Mouse (Mus musculus) NIH3T3 (cell line): ENCODE results near the gene Ap1ar.

Experiments used
- DNase-seq: peaks from one replicate; pipeline ENCODE4 v3.0.0-alpha.2; 2012; ENCODE audit warnings: low read depth

Ap1ar gene

DNA sequence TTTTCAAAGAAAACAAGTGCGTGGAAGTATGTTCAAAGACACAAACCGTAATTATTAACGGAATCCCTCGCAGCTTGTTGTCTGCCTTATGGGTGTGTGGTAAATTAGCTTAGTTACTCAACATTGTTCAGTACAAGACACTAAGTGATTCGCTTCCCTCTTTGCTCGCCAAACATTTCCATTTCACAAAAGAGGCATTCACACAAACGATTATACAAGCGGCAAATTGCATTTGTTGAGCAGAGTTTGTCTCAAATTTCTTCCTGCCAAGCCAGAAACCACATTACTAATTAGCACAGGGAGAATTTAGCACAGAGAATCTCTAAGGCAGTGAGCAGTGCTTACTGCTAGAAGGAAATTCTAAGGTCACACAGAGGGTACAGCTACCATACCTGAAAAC, 4.6 kb upstream of the Ap1ar start:
- DNase-seq, result no peak

DNA sequence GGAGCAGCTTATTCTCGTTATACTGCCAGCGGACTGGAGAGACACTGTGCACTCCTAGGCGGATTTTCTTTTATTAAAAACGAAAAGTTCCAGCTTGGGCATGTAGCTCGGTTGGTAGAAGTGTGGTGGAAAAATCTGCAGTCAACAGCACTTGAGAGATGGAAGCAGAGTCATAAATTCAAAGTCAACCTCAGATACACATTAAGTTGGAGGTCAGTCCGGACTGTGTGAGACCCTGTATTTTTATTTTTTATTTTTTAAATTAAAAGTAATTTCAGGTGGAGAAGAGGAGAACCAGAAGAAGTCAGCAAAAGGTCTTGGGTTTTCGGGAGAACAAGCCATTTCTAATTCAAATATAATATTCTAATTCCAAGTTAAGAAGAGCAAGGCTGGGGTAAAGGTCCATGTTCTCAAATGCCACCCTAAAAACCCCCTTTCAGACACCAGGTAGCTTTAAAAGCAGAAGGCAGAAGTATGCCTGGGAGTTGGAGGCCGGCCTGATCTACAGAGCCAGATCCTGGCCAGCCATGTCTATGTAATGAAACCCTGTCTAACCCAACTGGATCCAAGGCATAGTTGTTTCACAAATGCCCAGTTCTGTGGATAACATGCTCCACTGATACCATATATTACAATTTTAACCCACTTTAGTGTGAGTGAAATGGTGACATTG, 785 bp upstream of the Ap1ar start:
- peak; percentile 15 for DNase-seq

DNA sequence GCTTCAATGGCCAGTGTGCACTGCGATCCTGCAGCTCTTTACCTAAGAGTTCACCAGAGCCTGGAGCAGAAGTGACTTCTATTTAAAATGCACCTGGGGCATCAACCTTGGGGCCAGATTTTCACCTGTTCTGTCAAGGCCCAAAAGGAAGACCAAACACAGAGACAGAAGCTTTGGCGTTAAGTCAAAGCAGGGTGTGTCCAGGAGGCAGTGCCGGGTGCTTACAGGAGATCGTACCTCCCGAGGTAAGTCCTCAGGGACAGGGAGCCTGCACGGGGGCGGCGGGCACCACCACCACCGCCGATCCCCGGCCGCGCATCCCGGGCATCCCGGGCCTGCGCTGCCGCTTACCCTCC, 547 bp downstream of the Ap1ar start:
- no peak for DNase-seq

DNA sequence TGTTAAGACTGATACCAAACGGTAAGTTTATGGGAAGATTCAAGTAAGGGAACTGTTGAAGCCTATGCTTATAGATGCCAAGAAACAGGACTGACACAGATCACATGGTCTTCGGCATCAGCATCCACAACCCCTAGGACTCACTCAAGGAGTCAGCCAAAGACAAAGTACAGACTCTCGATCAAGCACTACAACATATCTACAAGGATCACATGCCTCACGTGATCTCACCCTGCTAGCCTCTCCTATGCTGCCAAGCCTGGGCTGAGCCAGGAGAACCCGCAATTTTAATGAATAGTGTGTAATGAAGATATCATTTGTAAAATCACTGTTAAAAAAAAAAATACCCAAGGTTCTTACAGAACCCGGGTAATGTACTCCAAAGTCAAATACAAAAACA, 1.7 kb downstream of the Ap1ar start:
- DNase-seq, result no peak

DNA sequence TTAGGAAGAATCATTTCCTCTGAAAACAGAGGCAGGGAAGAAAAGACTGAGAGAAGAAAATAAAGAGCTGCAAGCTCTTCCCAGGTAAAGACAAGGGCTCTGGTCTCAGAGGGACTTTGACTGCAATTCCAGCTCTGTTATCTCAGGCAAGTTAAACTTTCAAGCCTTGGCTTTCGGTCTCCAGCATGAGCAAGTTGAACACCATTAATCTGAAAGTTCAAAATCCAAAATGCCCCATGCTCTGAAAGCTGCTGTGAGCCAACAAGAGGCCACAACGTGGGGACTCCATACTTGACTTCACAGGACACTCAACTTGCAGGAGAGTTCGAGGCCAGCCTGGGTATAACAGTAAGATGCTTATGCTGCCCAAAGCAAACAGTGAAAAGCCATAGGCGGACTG, 3.3 kb downstream of the Ap1ar start:
- no peak for DNase-seq

GRCm38 (mm10) chr3:127831079-127831478, 6.2 kb downstream of the Ap1ar start:
- DNase-seq, result no peak

- DNase-seq, result no peak
Measured at GRCm38 (mm10) chr3:127830183-127830582, 7.1 kb downstream of the Ap1ar start.

DNA sequence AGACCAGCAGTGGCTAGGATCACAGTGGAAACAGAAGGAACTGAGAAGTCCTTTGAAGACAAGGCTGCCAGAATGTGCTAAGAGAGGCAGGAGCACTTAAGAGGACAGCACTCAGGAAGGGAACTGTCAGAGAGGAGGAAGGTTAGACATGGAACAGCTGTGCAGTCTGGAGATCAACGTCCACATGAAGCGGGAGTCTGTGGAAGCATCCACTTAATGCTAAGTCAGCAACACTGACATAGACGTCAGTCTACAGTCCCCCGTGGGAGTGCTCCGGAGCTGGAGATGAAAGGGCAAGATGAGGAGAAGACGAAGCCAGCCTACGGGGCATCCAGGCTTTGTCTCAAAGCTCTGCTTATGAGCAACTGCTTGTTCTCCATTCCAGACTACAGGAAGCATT, 10.2 kb downstream of the Ap1ar start:
- DNase-seq, result no peak

GRCm38 (mm10) chr3:127826503-127826902, 10.8 kb downstream of the Ap1ar start:
- DNase-seq, result no peak

DNA sequence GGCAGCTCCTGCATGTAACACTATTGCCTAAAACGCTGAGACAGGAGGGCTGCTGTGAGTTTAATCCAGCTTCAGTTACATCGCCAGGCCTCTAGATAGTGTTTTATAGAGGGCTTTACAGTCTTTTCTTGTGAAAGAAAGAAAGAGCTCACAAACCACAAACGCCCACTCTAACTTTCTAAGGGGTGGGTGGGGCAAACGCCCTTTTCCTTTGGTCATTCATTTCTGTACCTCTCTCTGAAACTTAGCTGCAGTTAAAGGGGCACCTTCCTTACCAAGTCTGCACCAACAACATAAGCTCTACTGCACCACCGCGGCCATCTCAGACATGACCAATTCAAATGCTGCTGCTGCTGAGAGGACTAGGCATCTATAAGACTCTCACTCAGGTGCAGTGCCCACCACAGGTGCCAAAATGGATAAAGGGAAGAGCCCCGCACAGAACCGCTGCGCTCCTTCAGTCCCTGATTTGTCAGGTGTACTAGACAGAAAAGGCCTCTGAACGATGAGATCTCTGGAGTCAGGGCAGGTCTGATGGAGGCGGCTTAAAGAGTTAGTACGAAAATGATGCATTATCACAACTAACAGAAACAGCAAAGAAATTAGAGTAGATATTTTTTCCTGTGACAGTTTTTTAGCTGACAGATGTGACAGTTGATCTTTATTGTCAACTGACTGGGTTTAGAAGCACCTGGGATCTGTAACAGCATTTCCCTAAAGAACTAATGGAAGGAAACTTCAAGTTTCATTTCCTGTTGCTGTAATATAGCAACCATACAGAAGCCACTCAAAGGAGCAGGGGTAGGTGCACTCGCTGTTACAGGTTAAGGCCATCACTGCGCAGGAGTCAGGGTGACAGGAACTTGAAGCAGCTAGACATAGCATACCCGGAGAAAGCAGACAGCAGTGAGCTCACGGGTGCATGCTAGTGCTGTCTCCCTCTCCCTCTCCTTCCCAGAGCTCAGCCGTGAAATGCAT, 13.1 kb downstream of the Ap1ar start:
- DNase-seq, result no peak

- no peak for DNase-seq
Measured at GRCm38 (mm10) chr3:127821209-127821608, 16.1 kb downstream of the Ap1ar start.

DNA sequence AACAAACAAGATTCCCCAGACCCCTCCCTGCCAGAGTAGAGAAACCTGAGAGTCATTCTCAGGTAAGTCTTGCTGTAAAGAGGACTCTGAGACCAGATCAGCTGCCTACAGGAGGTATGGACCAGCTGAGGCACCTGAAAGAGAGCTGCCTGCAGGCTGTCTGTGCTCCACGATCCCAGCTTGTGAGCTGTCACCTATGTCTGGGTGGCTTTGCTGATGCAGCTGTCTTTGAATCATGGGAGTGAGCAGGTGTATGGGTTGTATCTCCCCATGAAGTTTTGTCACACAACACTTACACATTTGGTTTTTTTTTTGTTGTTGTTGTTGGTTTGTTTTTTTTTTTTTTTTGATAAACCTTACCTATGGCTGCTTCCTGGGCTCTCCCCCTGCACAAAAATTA, 16.9 kb downstream of the Ap1ar start:
- no peak for DNase-seq

- no peak for DNase-seq
Measured at GRCm38 (mm10) chr3:127818694-127819663, 18.3 kb downstream of the Ap1ar start.

DNA sequence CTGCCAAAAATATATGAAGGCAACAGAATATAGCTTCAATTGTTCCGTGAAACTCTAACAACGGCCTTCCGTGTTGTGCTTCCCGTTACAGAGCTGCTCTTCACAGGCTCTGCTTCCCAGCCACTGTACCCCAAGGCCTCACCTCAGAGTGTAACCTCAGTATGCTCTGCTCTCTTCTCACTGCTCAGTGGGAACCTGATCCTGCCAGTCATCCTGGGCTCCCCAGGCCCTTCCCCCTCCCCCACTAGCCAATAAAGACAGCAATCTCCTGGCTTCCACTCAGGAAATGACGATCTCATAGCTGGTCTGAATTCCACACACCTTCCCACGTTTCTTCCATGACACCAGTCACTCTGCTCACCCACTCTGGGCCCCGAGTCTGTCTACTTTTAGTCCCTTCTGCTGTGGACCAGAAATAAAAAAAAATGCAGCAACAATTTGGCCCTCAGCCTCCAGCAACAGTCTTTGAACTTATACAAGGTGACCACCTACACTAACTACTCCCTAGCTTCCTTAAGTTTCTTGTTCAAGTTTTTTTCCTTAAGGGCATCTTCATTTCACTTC, 20.1 kb downstream of the Ap1ar start:
- no peak for DNase-seq

DNA sequence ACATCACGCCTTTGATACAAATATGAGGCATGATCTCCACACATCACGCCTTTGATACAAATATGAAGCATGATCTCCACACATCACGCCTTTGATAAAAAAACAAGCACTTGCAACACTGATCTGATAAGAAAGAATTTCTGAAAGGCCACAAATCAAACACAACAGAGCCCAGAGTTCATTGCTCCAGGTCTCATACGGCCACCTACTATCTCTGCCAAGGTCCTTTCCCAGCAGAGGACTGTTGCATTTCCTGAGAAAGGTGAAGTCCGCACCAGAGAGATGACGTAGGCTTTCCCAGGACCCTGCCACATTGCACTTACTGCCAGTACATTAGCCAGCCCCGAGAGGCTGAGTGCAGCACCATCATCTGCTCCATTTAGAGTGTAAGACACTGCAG, 28.2 kb downstream of the Ap1ar start:
- no peak for DNase-seq

DNA sequence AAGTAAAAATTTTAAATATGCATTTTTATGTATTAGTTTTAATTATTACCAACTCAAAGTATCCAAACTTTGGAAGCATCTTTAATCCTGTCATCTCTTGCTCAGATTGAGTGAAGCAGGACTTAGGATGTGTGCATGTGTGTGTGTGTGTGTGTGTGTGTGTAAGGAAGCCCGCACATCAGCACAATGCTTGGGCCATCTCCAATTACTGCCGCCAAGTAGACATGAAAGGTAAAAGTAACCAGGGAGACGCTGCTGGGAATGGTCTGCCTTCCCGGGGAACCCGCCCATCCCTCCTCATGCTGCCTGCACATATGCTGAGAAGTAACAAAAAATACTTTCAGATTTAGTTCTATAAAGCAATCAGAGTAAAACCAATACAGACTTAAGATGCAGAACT, 29.5 kb downstream of the Ap1ar start:
- no peak for DNase-seq

GRCm38 (mm10) chr3:127805991-127806390, 31.3 kb downstream of the Ap1ar start:
- DNase-seq, result no peak

- DNase-seq, result no peak
Measured at GRCm38 (mm10) chr3:127805071-127805470, 32.3 kb downstream of the Ap1ar start.

DNA sequence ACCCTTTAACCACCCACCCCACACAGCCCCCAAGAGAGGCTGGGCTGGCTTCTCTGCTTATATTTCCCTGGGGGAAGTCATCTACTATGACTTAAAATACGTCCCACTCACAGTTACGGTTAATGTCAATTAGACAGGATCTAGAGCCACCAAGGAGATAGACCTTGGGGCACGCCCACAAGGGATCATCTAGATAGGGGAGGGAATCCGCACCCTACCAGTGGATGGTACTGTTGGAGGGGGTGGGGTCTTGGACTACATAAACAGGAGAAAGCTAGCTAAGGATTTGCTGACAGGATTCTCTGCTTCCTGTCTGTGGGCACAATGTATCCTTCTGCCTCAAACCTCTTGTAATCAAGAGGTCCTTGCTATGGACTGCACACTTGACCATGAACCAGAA, 32.9 kb downstream of the Ap1ar start:
- DNase-seq, result no peak

DNA sequence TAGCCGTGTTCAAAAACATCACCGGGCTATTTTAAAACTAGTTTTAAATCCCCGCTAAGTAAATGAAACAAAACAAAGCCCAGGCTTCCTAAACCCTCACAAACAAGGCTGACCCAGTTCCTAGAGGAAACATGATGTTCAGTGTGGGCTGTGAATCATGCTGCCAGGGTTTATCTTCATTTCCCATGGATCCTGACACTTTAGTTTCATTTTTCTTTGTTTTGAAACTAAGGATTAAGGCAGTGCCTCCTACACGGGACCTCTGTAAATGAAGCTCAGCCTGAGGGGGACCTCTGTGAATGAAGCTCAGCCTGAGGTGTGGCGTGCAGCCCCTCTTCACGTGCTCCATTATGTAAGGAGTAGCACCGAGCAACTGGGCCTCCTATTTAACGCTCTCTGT, 34.5 kb downstream of the Ap1ar start:
- no peak for DNase-seq

DNA sequence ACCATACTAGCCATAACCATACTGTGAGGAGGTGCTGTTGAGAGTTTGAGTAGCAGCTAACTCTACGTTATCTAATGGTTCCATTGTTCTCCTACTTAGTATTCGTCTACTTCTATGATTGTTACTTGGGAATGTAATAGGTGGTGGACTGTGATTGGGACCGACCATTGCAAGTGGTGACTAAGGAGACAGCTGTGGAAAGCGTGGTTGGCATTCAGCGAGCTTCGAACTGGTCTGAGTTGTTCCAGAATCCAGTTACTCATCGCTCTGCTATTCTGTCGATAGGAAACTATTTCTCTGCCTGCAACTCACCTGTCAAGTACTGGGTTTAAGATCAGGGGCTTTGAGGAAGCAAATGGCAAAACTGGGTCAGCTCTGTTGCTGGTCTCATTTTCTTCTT, 36.2 kb downstream of the Ap1ar start:
- peak; percentile 42 for DNase-seq

GRCm38 (mm10) chr3:127796271-127796670, 41.1 kb downstream of the Ap1ar start:
- no peak for DNase-seq
